Mouse (Mus musculus) G1E (cell line): ENCODE measurements around the gene Tuft1. TPM values are rescaled to one million over a fixed set of nuclear protein-coding genes. Genes with fewer than 3 reads are reported as not detected.
A peak's percentile ranks its signal among the peaks of the same experiment; 100 is the strongest.
"Not testable (repeated sequence)": the region's sequence is repeated elsewhere in the genome, so short reads cannot be mapped to it uniquely, and the experiment has no call there.

Experiments
- ATAC-seq: 2 replicates; pipeline ENCODE4 v1.8.0; 2016; ENCODE audit warnings: mild to moderate bottlenecking; ENCODE audit not compliant: insufficient number of reproducible peaks, poor library complexity, low FRiP score, severe bottlenecking; ENCODE audit errors: extremely low read depth
- DNase-seq: peaks from one replicate; pipeline ENCODE4 v3.0.0; 2012; ENCODE audit warnings: low spot score
- H3K27me3 ChIP-seq: 2 replicates; pipeline ENCODE4 v1.6.1; 2012; ENCODE audit warnings: mild to moderate bottlenecking, low read length, inconsistent platforms; ENCODE audit not compliant: insufficient read depth
- H3K36me3 ChIP-seq: replicated peaks from 2 replicates; pipeline ENCODE3; 2012; ENCODE audit warnings: mild to moderate bottlenecking, inconsistent platforms
- H3K4me1 ChIP-seq: 2 replicates; pipeline ENCODE4 v1.6.1; 2012; ENCODE audit warnings: low read depth, low read length, inconsistent platforms, mixed read lengths; ENCODE audit not compliant: insufficient read depth
- H3K4me3 ChIP-seq: 2 replicates; pipeline ENCODE4 v1.5.1; 2012; ENCODE audit warnings: low read depth, mild to moderate bottlenecking, inconsistent platforms, low read length, moderate library complexity, mixed read lengths
- H3K9me3 ChIP-seq: replicated peaks from 2 replicates; pipeline ENCODE4 v1.6.1; 2012; ENCODE audit warnings: inconsistent platforms
- CTCF ChIP-seq: IDR thresholded peaks from 2 replicates; pipeline ENCODE4 v1.5.1; 2012; ENCODE audit warnings: low read depth, low read length, inconsistent platforms, mixed read lengths
- GATA1 ChIP-seq: IDR thresholded peaks from 2 replicates; pipeline ENCODE4 v1.6.1; 2012; ENCODE audit warnings: borderline replicate concordance, low read length, inconsistent platforms, mixed read lengths
- GATA2 ChIP-seq: IDR thresholded peaks from 2 replicates; pipeline ENCODE4 v1.6.1; 2012; ENCODE audit warnings: low read depth, low read length, inconsistent platforms, borderline replicate concordance
- POLR2AphosphoS5 ChIP-seq: IDR thresholded peaks from 2 replicates; pipeline ENCODE4 v1.6.1; 2012; ENCODE audit warnings: low read depth, low read length, inconsistent platforms; ENCODE audit not compliant: insufficient replicate concordance
- TAL1 ChIP-seq: conservative IDR thresholded peaks from 2 replicates; pipeline ENCODE4 v1.6.1; 2012; ENCODE audit warnings: low read depth, low read length, inconsistent platforms, mixed read lengths
- polyA plus RNA-seq: library from polyadenylated mRNA; stranded (reverse); fragments of >175 nt; gene quantifications from 2 replicates; pipeline ENCODE4 v1.2.3, GENCODE M21; 2012
- total RNA-seq, 2 experiments: library from RNA; stranded (forward) in 1 of 2; stranded (reverse) in 1 of 2; fragments of 200-1000 nt in 1 of 2; fragments of >200 nt in 1 of 2; fragmentation: Nextera tagmentation in 1 of 2; gene quantifications; 2 replicates each; pipeline ENCODE4 v1.2.3; 2014 to 2017

Tuft1 gene
- total RNA-seq (2014; fragmentation: Nextera tagmentation) (6.1 and 6.8 TPM in 2 replicates), total RNA-seq (2017) (14.7 and 15.7 TPM in 2 replicates), polyA plus RNA-seq (4.1 and 4.5 TPM in 2 replicates)

- not testable (repeated sequence) for H3K27me3 ChIP-seq, H3K36me3 ChIP-seq, DNase-seq, H3K9me3 ChIP-seq
- peak; percentile 93 for ATAC-seq
- H3K4me3 ChIP-seq: peak within 1 kb of the TSS; percentile 68
- peaks cover 21% of the 10 kb centered on the region for H3K4me1 ChIP-seq
Measured at GRCm38 (mm10) chr3:94658740-94659095, at the start of gene Tuft1. TSS of gene Tuft1 (minus strand) at chr3:94658872.

- peak; percentile 30; the same call in 1 of the 2 replicates for ATAC-seq
- H3K4me1 ChIP-seq: peaks cover 17% of the 10 kb centered on the region
- TF ChIP-seq CTCF: peak; percentile 56
- not testable (repeated sequence) for H3K27me3 ChIP-seq, H3K9me3 ChIP-seq, DNase-seq, H3K36me3 ChIP-seq, H3K4me3 ChIP-seq
Measured at GRCm38 (mm10) chr3:94703364-94703763, 44.7 kb upstream of the Tuft1 start.

- ATAC-seq (no peak), DNase-seq (no peak)
- Histone ChIP-seq H3K4me3 (no peak overlapping the region), H3K36me3 (no peaks in the 10 kb centered on the region), H3K9me3 (no peaks in the 10 kb centered on the region), H3K4me1 (peaks cover 17% of the 10 kb centered on the region), H3K27me3 (peaks cover 11% of the 10 kb centered on the region)
- TF ChIP-seq GATA1 (no peak), CTCF (no peak), TAL1 (no peak), POLR2AphosphoS5 (no peak), GATA2 (no peak)
Measured at GRCm38 (mm10) chr3:94702856-94703255, 44.2 kb upstream of the Tuft1 start.

GRCm38 (mm10) chr3:94702163-94702810 is 43.6 kb upstream of the Tuft1 start:
- not testable (repeated sequence) for H3K4me3 ChIP-seq, H3K36me3 ChIP-seq, DNase-seq, H3K9me3 ChIP-seq
- peak; percentile 61 for ATAC-seq
- H3K27me3 ChIP-seq: peaks cover 16% of the 10 kb centered on the region
- H3K4me1 ChIP-seq: peaks cover 18% of the 10 kb centered on the region
- TF ChIP-seq TAL1: peak; percentile 58

- not testable (repeated sequence) for ATAC-seq, H3K9me3 ChIP-seq, H3K36me3 ChIP-seq, DNase-seq, H3K4me3 ChIP-seq
- peaks cover 34% of the 10 kb centered on the region for H3K4me1 ChIP-seq
- peaks cover 43% of the 10 kb centered on the region for H3K27me3 ChIP-seq
Measured at GRCm38 (mm10) chr3:94696257-94696656, 37.6 kb upstream of the Tuft1 start.

GRCm38 (mm10) chr3:94695591-94695990 is 36.9 kb upstream of the Tuft1 start:
- not testable (repeated sequence) for H3K4me3 ChIP-seq

GRCm38 (mm10) chr3:94693874-94694273 is 35.2 kb upstream of the Tuft1 start:
- H3K4me3 ChIP-seq, DNase-seq, H3K9me3 ChIP-seq, H3K36me3 ChIP-seq, ATAC-seq: not testable (repeated sequence)
- Histone ChIP-seq H3K27me3 (peaks cover 44% of the 10 kb centered on the region), H3K4me1 (peaks cover 42% of the 10 kb centered on the region)

More at GRCm38 (mm10) chr3:94695591-94695990, 36.9 kb upstream of the Tuft1 start:
- ATAC-seq, H3K36me3 ChIP-seq, DNase-seq, H3K9me3 ChIP-seq: not testable (repeated sequence)
- Histone ChIP-seq H3K27me3 (peaks cover 47% of the 10 kb centered on the region), H3K4me1 (peaks cover 38% of the 10 kb centered on the region)

- no peaks in the 10 kb centered on the region for H3K36me3 ChIP-seq
- peaks cover 42% of the 10 kb centered on the region for H3K4me1 ChIP-seq
- ATAC-seq: no peak; the same call in 1 of the 2 replicates
- no peak for TF ChIP-seq CTCF
- H3K4me3 ChIP-seq: no peak within 1 kb of the TSS
- peaks cover 42% of the 10 kb centered on the region for H3K27me3 ChIP-seq
- DNase-seq: no peak
- no peaks in the 10 kb centered on the region for H3K9me3 ChIP-seq
Measured at GRCm38 (mm10) chr3:94693329-94693825, 34.7 kb upstream of the Tuft1 start, which contains the start of gene Selenbp2. TSS of gene Selenbp2 (plus strand) at chr3:94693556.

GRCm38 (mm10) chr3:94691694-94692093 is 33.0 kb upstream of the Tuft1 start:
- not testable (repeated sequence) for H3K4me3 ChIP-seq, H3K36me3 ChIP-seq, ATAC-seq, H3K9me3 ChIP-seq, DNase-seq
- Histone ChIP-seq H3K27me3 (peaks cover 29% of the 10 kb centered on the region), H3K4me1 (peaks cover 46% of the 10 kb centered on the region)
